Mouse (Mus musculus): Measurements from ENCODE around the gene Coro1b. TPM values are rescaled to one million over a fixed set of nuclear protein-coding genes. Genes with fewer than 3 reads are reported as not detected.
A peak's percentile ranks its signal among the peaks of the same experiment; 100 is the strongest.

Gene Coro1b
- total and polyA plus RNA-seq, 3 experiments, result 179 to 265 (median 194) TPM

- Histone ChIP-seq H3K79me2 (replicated peaks; ENCODE audit: control insufficient read depth, extremely low read depth, insufficient read depth, poor library complexity, severe bottlenecking) (no peaks in the 10 kb centered on the region), H3K4me1 (ENCODE audit: control insufficient read depth in 1 of 2, insufficient read depth in 2 of 2) (peaks cover 19 to 53% of the 10 kb centered on the region in 2 experiments), H3K9ac (ENCODE audit: insufficient read depth, low read depth) (peak overlapping the region; percentile 39), H3K4me2 (ENCODE audit: insufficient read depth, low read depth, poor library complexity, severe bottlenecking) (peak overlapping the region; percentile 53), H3K27me3 (replicated peaks) (no peaks in the 10 kb centered on the region), H3K9me3 (replicated peaks; ENCODE audit: low read length) (no peaks in the 10 kb centered on the region), H3K27ac (ENCODE audit: insufficient read depth, low read depth) (peak overlapping the region; percentile 89), H3K36me3 (replicated peaks in 1 of 2; ENCODE audit: control insufficient read depth in 1 of 2, insufficient read depth in 1 of 2, low read length in 1 of 2) (peaks cover 83 to 94% of the 10 kb centered on the region in 2 experiments), H3K4me3 (replicated peaks in 1 of 3; ENCODE audit: low read depth in 2 of 3, low read length in 2 of 3, poor library complexity in 1 of 3) (peak overlapping the region in 1 of 3 experiments; percentile 25)
- dilution Hi-C loops (cut with MboI; ENCODE audit: extremely low pct_ligation_motif_present, extremely low pct_unique_long_range_greater_than_20kb, low sequenced_read_pairs), result no loop called here
- in situ Hi-C loops (cut with MboI; ENCODE audit: low pct_ligation_motif_present, low pct_unique_long_range_greater_than_20kb, low sequenced_read_pairs), result no loop called here
- no peak for DNase-seq (ENCODE audit: extremely low read depth)
- no peak for TF ChIP-seq NRF1 (IDR thresholded peaks at IDR 0.05; ENCODE audit: low read depth, low read length)
- TF ChIP-seq ZKSCAN1 (IDR thresholded peaks at IDR 0.05; ENCODE audit: borderline replicate concordance, low read depth, low read length), result no peak
- 0 out of 2 replicates have a peak, but pooled peaks have one; percentile 36 for TF ChIP-seq MXI1 (IDR thresholded peaks at IDR 0.05; ENCODE audit: low read depth, low read length)
- no peak for TF ChIP-seq USF2 (conservative IDR thresholded peaks at IDR 0.05; ENCODE audit: low read depth, low read length)
- TF ChIP-seq NELFE (IDR thresholded peaks at IDR 0.05; ENCODE audit: low read depth, low read length), result 0 out of 2 replicates have a peak, but pooled peaks have one; percentile 18
- TF ChIP-seq UBTF (IDR thresholded peaks at IDR 0.05; ENCODE audit: low read depth, low read length), result no peak
- TF ChIP-seq PAX5 (IDR thresholded peaks at IDR 0.05; ENCODE audit: low read length), result no peak
- TF ChIP-seq ZMIZ1 (IDR thresholded peaks at IDR 0.05; ENCODE audit: low read depth, low read length), result 0 out of 2 replicates have a peak, but pooled peaks have one; percentile 28
- no peak for TF ChIP-seq E2F4 (IDR thresholded peaks at IDR 0.05; ENCODE audit: insufficient replicate concordance, low read depth, low read length)
Measured at GRCm38 (mm10) chr19:4113186-4113805, 35.1 kb upstream of the Coro1b start.

GRCm38 (mm10) chr19:4113806-4114230 lies 34.6 kb upstream of the Coro1b start:
- peak overlapping the region; percentile 89 for H3K27ac ChIP-seq (ENCODE audit: insufficient read depth, low read depth)
- no peaks in the 10 kb centered on the region for H3K79me2 ChIP-seq (replicated peaks; ENCODE audit: control insufficient read depth, extremely low read depth, insufficient read depth, poor library complexity, severe bottlenecking)
- in situ Hi-C loops (cut with MboI; ENCODE audit: low pct_ligation_motif_present, low pct_unique_long_range_greater_than_20kb, low sequenced_read_pairs) (no loop called here), dilution Hi-C loops (cut with MboI; ENCODE audit: extremely low pct_ligation_motif_present, extremely low pct_unique_long_range_greater_than_20kb, low sequenced_read_pairs) (no loop called here)
- H3K27me3 ChIP-seq (replicated peaks), result no peaks in the 10 kb centered on the region
- DNase-seq (ENCODE audit: extremely low read depth), result peak; percentile 82
- peaks cover 19 to 54% of the 10 kb centered on the region in 2 experiments for H3K4me1 ChIP-seq (ENCODE audit: control insufficient read depth in 1 of 2, insufficient read depth in 2 of 2)
- H3K9me3 ChIP-seq (replicated peaks; ENCODE audit: low read length), result no peaks in the 10 kb centered on the region
- peaks cover 80 to 92% of the 10 kb centered on the region in 2 experiments for H3K36me3 ChIP-seq (replicated peaks in 1 of 2; ENCODE audit: control insufficient read depth in 1 of 2, insufficient read depth in 1 of 2, low read length in 1 of 2)
- H3K4me3 ChIP-seq (replicated peaks in 1 of 3; ENCODE audit: low read depth in 2 of 3, low read length in 2 of 3, poor library complexity in 1 of 3), result no peak overlapping the region
- TF ChIP-seq POLR2A (IDR thresholded peaks at IDR 0.05; ENCODE audit: low read depth, low read length) (0 out of 2 replicates have a peak, but pooled peaks have one; percentile 24), KAT2A (IDR thresholded peaks at IDR 0.05; ENCODE audit: insufficient replicate concordance, low read length) (0 out of 2 replicates have a peak, but pooled peaks have one; percentile 56), MAZ (IDR thresholded peaks at IDR 0.05; ENCODE audit: low read depth, low read length) (0 out of 2 replicates have a peak, but pooled peaks have one; percentile 9), CHD2 (IDR thresholded peaks at IDR 0.05; ENCODE audit: low read length) (peak; percentile 62), UBTF (IDR thresholded peaks at IDR 0.05; ENCODE audit: low read depth, low read length) (no peak), MEF2A (IDR thresholded peaks at IDR 0.05; ENCODE audit: borderline replicate concordance, low read depth, low read length) (peak; percentile 62; the same call in 1 of the 2 replicates), USF1 (IDR thresholded peaks at IDR 0.05; ENCODE audit: low read depth, low read length) (peak; percentile 69), POLR2AphosphoS2 (IDR thresholded peaks at IDR 0.05; ENCODE audit: low read depth, low read length) (no peak), MAX (IDR thresholded peaks at IDR 0.05; ENCODE audit: low read length) (peak; percentile 84), CTCF (conservative IDR thresholded peaks at IDR 0.05 in 1 of 2, IDR thresholded peaks at IDR 0.05 in 1 of 2; ENCODE audit: low read depth in 2 of 2, low read length in 2 of 2) (no peak), EP300 (IDR thresholded peaks at IDR 0.05; ENCODE audit: low read length) (peak; percentile 61; the same call in 1 of the 2 replicates), SIN3A (IDR thresholded peaks at IDR 0.05; ENCODE audit: low read length) (peak; percentile 39; the same call in 1 of the 2 replicates), NELFE (IDR thresholded peaks at IDR 0.05; ENCODE audit: low read depth, low read length) (no peak), ETS1 (conservative IDR thresholded peaks at IDR 0.05; ENCODE audit: low read depth, low read length) (peak; percentile 76), BHLHE40 (IDR thresholded peaks at IDR 0.05; ENCODE audit: low read depth, low read length) (peak; percentile 76), ZNF384 (IDR thresholded peaks at IDR 0.05; ENCODE audit: low read depth, low read length) (no peak), USF2 (conservative IDR thresholded peaks at IDR 0.05; ENCODE audit: low read depth, low read length) (peak; percentile 63), IRF4 (IDR thresholded peaks at IDR 0.05; ENCODE audit: low read depth, low read length) (peak; percentile 78), TCF12 (IDR thresholded peaks at IDR 0.05; ENCODE audit: low read depth, low read length) (peak; percentile 27; the same call in 1 of the 2 replicates)
- peak overlapping the region; percentile 53 for H3K4me2 ChIP-seq (ENCODE audit: insufficient read depth, low read depth, poor library complexity, severe bottlenecking)
- peak overlapping the region; percentile 39 for H3K9ac ChIP-seq (ENCODE audit: insufficient read depth, low read depth)
